Mouse (Mus musculus) neural tube, embryonic 15.5 days (tissue): ENCODE measurements around the gene Pkdcc. TPM values are rescaled to one million over a fixed set of nuclear protein-coding genes. Genes with fewer than 3 reads are reported as not detected.

Experiments
- ATAC-seq: fragments of 200-750 bp; cut with Nextera tagmentation; 2 replicates; pipeline ENCODE4 v1.8.0; 2017; ENCODE audit warnings: mild to moderate bottlenecking, moderate TSS enrichment, moderate library complexity; ENCODE audit not compliant: low FRiP score
- H3K27ac ChIP-seq: fragments of 300-500 bp; sonication (generic); replicated peaks from 2 replicates; pipeline ENCODE4 v1.5.1; 2015; ENCODE audit warnings: mild to moderate bottlenecking, inconsistent platforms
- H3K27me3 ChIP-seq: fragments of 300-500 bp; sonication (generic); replicated peaks from 2 replicates; pipeline ENCODE4 v1.6.1; 2015; ENCODE audit warnings: inconsistent platforms
- H3K36me3 ChIP-seq: fragments of 300-500 bp; sonication (generic); 2 replicates; pipeline ENCODE4 v1.6.1; 2015; ENCODE audit warnings: inconsistent platforms
- H3K4me1 ChIP-seq: fragments of 300-500 bp; sonication (generic); 2 replicates; pipeline ENCODE4 v1.6.1; 2015; ENCODE audit warnings: inconsistent platforms
- H3K4me2 ChIP-seq: fragments of 300-500 bp; sonication (generic); 2 replicates; pipeline ENCODE4 v1.6.1; 2015; ENCODE audit warnings: inconsistent platforms, mild to moderate bottlenecking, moderate library complexity
- H3K4me3 ChIP-seq: fragments of 300-500 bp; sonication (generic); replicated peaks from 2 replicates; pipeline ENCODE4 v1.5.1; 2015; ENCODE audit warnings: mild to moderate bottlenecking, inconsistent platforms
- H3K9ac ChIP-seq: fragments of 300-500 bp; sonication (generic); replicated peaks from 2 replicates; pipeline ENCODE4 v1.6.1; 2015; ENCODE audit warnings: mild to moderate bottlenecking, inconsistent platforms
- H3K9me3 ChIP-seq: fragments of 300-500 bp; sonication (generic); replicated peaks from 2 replicates; pipeline ENCODE4 v1.6.1; 2016; ENCODE audit warnings: inconsistent platforms
- WGBS: fragments of 180-500 bp; shearing (Covaris S2); methylation state at CpG from one replicate; pipeline ENCODE4 v1.1.7; 2015; ENCODE audit warnings: mixed read lengths; 5-methylcytosine and 5-hydroxymethylcytosine counted together
- polyA plus RNA-seq: library from polyadenylated mRNA; unstranded; fragments of >200 nt; fragmentation: Nextera tagmentation; extraction: Ambion mirVana; gene quantifications from 2 replicates; pipeline ENCODE4 v1.2.1, GENCODE M21; 2015

Pkdcc gene
- polyA plus RNA-seq, 1 experiment from 2014 or later = 4.5 TPM

DNA sequence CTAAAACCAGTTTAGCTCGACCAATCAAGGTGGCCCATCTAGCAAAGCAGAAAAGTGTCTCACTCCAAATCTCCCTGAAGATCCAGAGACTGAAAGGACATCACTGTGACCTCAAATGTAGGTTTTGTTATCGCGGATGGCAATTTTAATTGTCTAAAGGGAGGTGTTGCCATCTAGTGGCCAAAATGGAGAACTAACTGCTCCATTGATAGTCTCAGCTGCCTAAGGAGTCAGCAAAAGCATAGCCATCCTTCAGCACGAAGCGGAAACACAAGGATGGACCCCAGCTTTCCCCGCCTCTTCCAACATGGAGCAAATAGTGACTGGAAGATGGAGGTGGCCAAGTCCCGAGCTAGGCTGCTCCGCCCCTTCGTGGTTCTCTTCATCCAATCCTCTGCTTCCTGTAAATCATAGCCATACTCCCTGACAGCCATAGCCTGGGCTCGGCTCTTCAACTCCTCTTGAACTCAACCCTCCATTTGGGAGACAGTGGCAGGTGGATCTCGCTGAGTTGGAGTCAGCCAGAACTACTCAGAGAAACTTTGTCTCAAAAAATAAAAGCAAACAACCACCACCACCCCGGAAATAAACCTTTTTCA, 38.1 kb downstream of the Pkdcc start:
- no peak overlapping the region for H3K9ac ChIP-seq
- H3K36me3 ChIP-seq = no peaks in the 10 kb centered on the region
- no peak overlapping the region for H3K27ac ChIP-seq
- peaks cover 2% of the 10 kb centered on the region; the same call in 1 of the 2 replicates for H3K4me1 ChIP-seq
- no peaks in the 10 kb centered on the region; the same call in 1 of the 2 replicates for H3K27me3 ChIP-seq
- H3K4me2 ChIP-seq = peak overlapping the region; percentile 26; the same call in 1 of the 2 replicates
- WGBS = 36% methylated on average over 12 of the region's 12 CpGs
- ATAC-seq = peak; percentile 31; the same call in 1 of the 2 replicates
- H3K4me3 ChIP-seq = no peak overlapping the region
- H3K9me3 ChIP-seq = no peaks in the 10 kb centered on the region

- Histone ChIP-seq H3K4me1 (peaks cover 10% of the 10 kb centered on the region), H3K36me3 (no peaks in the 10 kb centered on the region), H3K9me3 (no peaks in the 10 kb centered on the region), H3K9ac (0 out of 2 replicates have a peak overlapping the region, but pooled peaks have one; percentile 4), H3K4me2 (peak overlapping the region; percentile 58), H3K4me3 (peak overlapping the region; percentile 35), H3K27me3 (no peaks in the 10 kb centered on the region), H3K27ac (no peak overlapping the region; the same call in none of the 2 replicates)
- peak; percentile 97 for ATAC-seq
- 46% methylated on average over 23 of the region's 23 CpGs for WGBS
Measured at GRCm38 (mm10) chr17:83267202-83268128, 52.4 kb downstream of the Pkdcc start.

DNA sequence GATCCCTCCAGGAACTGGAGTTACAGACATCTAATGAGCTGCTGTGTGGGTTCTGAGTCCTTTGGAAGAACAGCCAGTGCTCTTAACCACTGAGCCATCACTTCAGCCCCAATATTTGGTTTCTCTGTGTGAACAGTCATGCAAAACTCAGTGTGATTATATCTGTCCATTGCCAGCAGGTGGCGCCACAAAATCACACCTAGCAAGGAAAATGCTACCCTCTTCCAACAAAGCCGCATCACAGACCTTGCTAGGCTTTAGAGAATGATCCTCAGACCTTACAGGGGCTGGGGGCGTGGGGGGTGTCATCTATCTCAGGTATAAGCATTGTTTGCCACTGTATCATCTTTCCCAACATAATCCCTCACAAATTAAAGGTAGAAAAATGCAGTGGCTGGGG, 56.4 kb downstream of the Pkdcc start:
- H3K4me1 ChIP-seq = peaks cover 20% of the 10 kb centered on the region
- no peaks in the 10 kb centered on the region for H3K9me3 ChIP-seq
- WGBS = 6% methylated on average over 3 of the region's 3 CpGs
- H3K4me3 ChIP-seq = no peak overlapping the region
- H3K36me3 ChIP-seq = no peaks in the 10 kb centered on the region
- 0 out of 2 replicates have a peak, but pooled peaks cover 5% of the 10 kb centered on the region for H3K27me3 ChIP-seq
- no peak overlapping the region for H3K9ac ChIP-seq
- ATAC-seq = no peak
- no peak overlapping the region for H3K27ac ChIP-seq
- no peak overlapping the region for H3K4me2 ChIP-seq

- H3K4me3 ChIP-seq = no peak overlapping the region
- no peak overlapping the region for H3K9ac ChIP-seq
- WGBS = 72% methylated on average over 8 of the region's 8 CpGs
- H3K36me3 ChIP-seq = no peaks in the 10 kb centered on the region
- no peak overlapping the region for H3K27ac ChIP-seq
- peaks cover 26% of the 10 kb centered on the region for H3K4me1 ChIP-seq
- H3K9me3 ChIP-seq = no peaks in the 10 kb centered on the region
- H3K4me2 ChIP-seq = no peak overlapping the region
- H3K27me3 ChIP-seq = 0 out of 2 replicates have a peak, but pooled peaks cover 5% of the 10 kb centered on the region
- no peak for ATAC-seq
Measured at GRCm38 (mm10) chr17:83272641-83273040, 57.5 kb downstream of the Pkdcc start.

DNA sequence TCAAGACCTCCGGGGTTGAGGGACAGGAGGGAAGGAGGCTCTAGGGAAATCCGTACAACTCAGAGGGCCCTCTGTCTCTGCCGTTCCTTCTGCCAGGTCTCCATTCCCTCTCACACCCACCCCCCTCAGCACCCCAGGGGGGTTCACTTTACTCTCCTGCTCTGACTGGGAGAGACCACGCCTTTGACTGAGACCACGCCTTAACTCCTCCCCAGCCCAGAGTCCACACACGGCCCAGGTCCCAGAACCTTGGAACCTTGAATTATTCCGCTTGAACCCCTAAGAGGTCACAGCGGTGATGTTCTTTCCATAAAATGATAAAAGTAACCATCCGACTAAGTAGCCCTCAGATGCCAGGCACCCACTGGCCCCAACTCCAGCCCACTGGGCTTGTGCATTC, 58.5 kb downstream of the Pkdcc start:
- Histone ChIP-seq H3K36me3 (no peaks in the 10 kb centered on the region), H3K9me3 (no peaks in the 10 kb centered on the region), H3K4me2 (peak overlapping the region; percentile 31; the same call in 1 of the 2 replicates), H3K4me3 (no peak overlapping the region), H3K9ac (no peak overlapping the region), H3K27me3 (0 out of 2 replicates have a peak, but pooled peaks cover 5% of the 10 kb centered on the region), H3K4me1 (peaks cover 25% of the 10 kb centered on the region), H3K27ac (no peak overlapping the region)
- no peak for ATAC-seq
- WGBS = 25% methylated on average over 9 of the region's 9 CpGs

- no peak overlapping the region for H3K9ac ChIP-seq
- H3K27ac ChIP-seq = no peak overlapping the region
- ATAC-seq = no peak
- no peaks in the 10 kb centered on the region for H3K36me3 ChIP-seq
- H3K27me3 ChIP-seq = 0 out of 2 replicates have a peak, but pooled peaks cover 5% of the 10 kb centered on the region
- H3K4me1 ChIP-seq = peaks cover 25% of the 10 kb centered on the region
- WGBS = 49% methylated on average over 4 of the region's 4 CpGs
- no peak overlapping the region for H3K4me3 ChIP-seq
- no peaks in the 10 kb centered on the region for H3K9me3 ChIP-seq
- H3K4me2 ChIP-seq = no peak overlapping the region
Measured at GRCm38 (mm10) chr17:83274101-83274500, 59.0 kb downstream of the Pkdcc start.

Other genes starting within 250 kb of the Pkdcc start
- 28.8 and 29.9 TPM in 2 replicates for gene Eml4, start 135.6 kb downstream of the Pkdcc start, polyA plus RNA-seq